Mouse (Mus musculus) midbrain, postnatal 0 days (tissue): ENCODE measurements at regions not wholly inside any gene's neighbourhood (a gene's known extent, or its start where the extent isn't known, plus 50 kb on each side); places are given as distances from the start of the nearest gene placed in this dataset.
A peak's percentile ranks its signal among the peaks of the same experiment; 100 is the strongest.

Experiments used
- ATAC-seq: fragments of 200-750 bp; cut with Nextera tagmentation; 2 replicates; pipeline ENCODE4 v1.8.0; 2017; ENCODE audit warnings: moderate number of reproducible peaks, mild to moderate bottlenecking, moderate TSS enrichment, moderate library complexity; ENCODE audit not compliant: low FRiP score
- DNase-seq: peaks from one replicate; pipeline ENCODE4 v3.0.0-alpha.2; 2015; ENCODE audit warnings: low spot score
- H3K27ac ChIP-seq: fragments of 300-500 bp; sonication (generic); 2 replicates; pipeline ENCODE4 v1.5.1; 2014; ENCODE audit warnings: low read depth, mild to moderate bottlenecking, low read length, mixed read lengths
- H3K27me3 ChIP-seq: fragments of 300-500 bp; sonication (generic); 2 replicates; pipeline ENCODE4 v1.6.1; 2014; ENCODE audit warnings: low read length, control low read depth, mixed read lengths; ENCODE audit not compliant: insufficient read depth
- H3K36me3 ChIP-seq: fragments of 300-500 bp; sonication (generic); 2 replicates; pipeline ENCODE4 v1.6.1; 2014; ENCODE audit warnings: low read length, control low read depth, mixed read lengths; ENCODE audit not compliant: insufficient read depth
- H3K4me1 ChIP-seq: fragments of 300-500 bp; sonication (generic); 2 replicates; pipeline ENCODE4 v1.6.1; 2014; ENCODE audit warnings: mild to moderate bottlenecking, control low read depth, antibody characterized with exemption, low read length, mixed read lengths; ENCODE audit not compliant: insufficient read depth
- H3K4me2 ChIP-seq: fragments of 300-500 bp; sonication (generic); 2 replicates; pipeline ENCODE4 v1.6.1; 2014; ENCODE audit warnings: low read depth, mild to moderate bottlenecking, low read length, mixed read lengths; ENCODE audit not compliant: poor library complexity, severe bottlenecking
- H3K4me3 ChIP-seq: fragments of 300-500 bp; sonication (generic); 2 replicates; pipeline ENCODE4 v1.5.1; 2014; ENCODE audit warnings: low read depth, mild to moderate bottlenecking, low read length, moderate library complexity
- H3K9ac ChIP-seq: fragments of 300-500 bp; sonication (generic); replicated peaks from 2 replicates; pipeline ENCODE4 v1.6.1; 2014; ENCODE audit warnings: mild to moderate bottlenecking, low read length, moderate library complexity, mixed read lengths; ENCODE audit not compliant: poor library complexity, severe bottlenecking
- H3K9me3 ChIP-seq: fragments of 300-500 bp; sonication (generic); 2 replicates; pipeline ENCODE4 v1.6.1; 2016; ENCODE audit warnings: low read length, control low read depth
- CTCF ChIP-seq: IDR thresholded peaks from 2 replicates; pipeline ENCODE4 v1.5.1; 2016; ENCODE audit warnings: antibody characterized with exemption, mild to moderate bottlenecking
- WGBS: fragments of 180-500 bp; shearing (Covaris S2); extraction: QIAGEN DNeasy Blood & Tissue Kit; methylation state at CpG from one replicate; pipeline ENCODE4 v1.1.7; 2014; 5-methylcytosine and 5-hydroxymethylcytosine counted together

- H3K4me2 ChIP-seq: no peak overlapping the region
- no peaks in the 10 kb centered on the region for H3K36me3 ChIP-seq
- 23% methylated on average over 8 of the region's 8 CpGs for WGBS
- H3K4me1 ChIP-seq: no peaks in the 10 kb centered on the region
- H3K4me3 ChIP-seq: no peak overlapping the region
- no peak for TF ChIP-seq CTCF
- H3K27me3 ChIP-seq: no peaks in the 10 kb centered on the region
- H3K27ac ChIP-seq: no peak overlapping the region
- H3K9me3 ChIP-seq: no peaks in the 10 kb centered on the region
- DNase-seq (peak; percentile 31), ATAC-seq (no peak)
- H3K9ac ChIP-seq: 0 out of 2 replicates have a peak overlapping the region, but pooled peaks have one; percentile 13
Measured at GRCm38 (mm10) chr4:31612147-31612824, 351.6 kb upstream of the Map3k7 start.

- 0 out of 2 replicates have a peak, but pooled peaks cover 2% of the 10 kb centered on the region for H3K4me1 ChIP-seq
- H3K27ac ChIP-seq: no peak overlapping the region
- no peak overlapping the region for H3K4me2 ChIP-seq
- 57% methylated on average over 9 of the region's 9 CpGs for WGBS
- DNase-seq (no peak), ATAC-seq (no peak)
- no peaks in the 10 kb centered on the region for H3K27me3 ChIP-seq
- no peak for TF ChIP-seq CTCF
- H3K36me3 ChIP-seq: no peaks in the 10 kb centered on the region
- no peak overlapping the region for H3K4me3 ChIP-seq
- no peak overlapping the region for H3K9ac ChIP-seq
- no peaks in the 10 kb centered on the region for H3K9me3 ChIP-seq
Measured at GRCm38 (mm10) chr4:31612825-31613514, 350.9 kb upstream of the Map3k7 start.

GRCm38 (mm10) chr4:31617572-31617971, 346.3 kb upstream of the Map3k7 start:
- H3K4me2 ChIP-seq: no peak overlapping the region
- H3K36me3 ChIP-seq: no peaks in the 10 kb centered on the region
- H3K4me3 ChIP-seq: no peak overlapping the region
- H3K9ac ChIP-seq: no peak overlapping the region
- 0 out of 2 replicates have a peak, but pooled peaks cover 2% of the 10 kb centered on the region for H3K4me1 ChIP-seq
- TF ChIP-seq CTCF: no peak
- no peaks in the 10 kb centered on the region for H3K27me3 ChIP-seq
- H3K9me3 ChIP-seq: no peaks in the 10 kb centered on the region
- ATAC-seq (0 out of 2 replicates have a peak, but pooled peaks have one; percentile 20), DNase-seq (no peak)
- WGBS: 34% methylated on average over 7 of the region's 7 CpGs
- no peak overlapping the region for H3K27ac ChIP-seq

DNA sequence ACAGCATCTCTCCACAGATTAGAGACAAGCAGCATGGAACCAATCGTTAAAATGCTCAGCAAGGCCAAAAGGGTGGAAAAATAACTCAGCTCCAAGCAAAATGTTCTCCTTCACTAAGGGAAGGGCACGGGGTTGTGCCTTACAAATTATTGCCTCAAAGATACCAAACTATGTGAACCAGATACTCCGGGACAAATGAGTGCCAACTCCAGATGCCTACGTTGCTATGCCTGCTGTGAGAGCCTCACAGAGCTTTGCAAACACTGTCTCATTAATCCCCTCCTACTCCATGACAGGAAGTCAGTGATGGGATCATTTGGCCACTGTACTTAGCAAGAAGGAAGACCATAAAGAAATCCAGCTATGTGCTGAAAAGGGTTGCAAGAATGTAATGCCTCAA, 345.9 kb upstream of the Map3k7 start:
- H3K4me3 ChIP-seq: no peak overlapping the region
- H3K9me3 ChIP-seq: no peaks in the 10 kb centered on the region
- H3K36me3 ChIP-seq: no peaks in the 10 kb centered on the region
- no peak overlapping the region for H3K9ac ChIP-seq
- no peaks in the 10 kb centered on the region for H3K27me3 ChIP-seq
- DNase-seq (no peak), ATAC-seq (no peak)
- no peak overlapping the region for H3K27ac ChIP-seq
- 30% methylated on average over 4 of the region's 4 CpGs for WGBS
- H3K4me1 ChIP-seq: 0 out of 2 replicates have a peak, but pooled peaks cover 2% of the 10 kb centered on the region
- H3K4me2 ChIP-seq: no peak overlapping the region
- no peak for TF ChIP-seq CTCF

DNA sequence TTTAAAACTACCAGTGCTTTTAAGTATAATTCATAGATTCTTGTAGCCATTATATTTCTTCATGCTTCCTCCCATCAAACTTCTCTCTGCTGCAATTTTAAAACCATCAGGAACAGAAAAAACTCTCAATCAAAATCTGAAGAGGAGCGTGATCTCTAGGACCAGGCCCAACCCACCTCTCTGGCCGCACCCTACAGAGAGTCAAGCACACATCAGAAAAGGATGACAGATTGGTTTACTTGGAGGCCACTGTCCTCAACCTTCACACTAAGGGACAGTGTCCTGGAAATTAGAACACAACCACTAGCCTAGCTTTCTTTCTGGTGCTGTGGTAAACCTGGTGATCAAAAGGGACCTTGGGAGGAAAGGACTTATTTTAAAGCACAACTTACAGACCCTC, 342.7 kb upstream of the Map3k7 start:
- Histone ChIP-seq H3K9ac (no peak overlapping the region), H3K27me3 (no peaks in the 10 kb centered on the region), H3K36me3 (no peaks in the 10 kb centered on the region), H3K4me1 (0 out of 2 replicates have a peak, but pooled peaks cover 2% of the 10 kb centered on the region), H3K9me3 (no peaks in the 10 kb centered on the region), H3K4me3 (no peak overlapping the region), H3K4me2 (no peak overlapping the region), H3K27ac (no peak overlapping the region)
- TF ChIP-seq CTCF: no peak
- no peak for DNase-seq
- ATAC-seq: no peak
- WGBS: 97% methylated on average over 2 of the region's 2 CpGs

- H3K36me3 ChIP-seq: no peaks in the 10 kb centered on the region
- DNase-seq: no peak
- TF ChIP-seq CTCF: no peak
- no peak overlapping the region for H3K27ac ChIP-seq
- H3K4me3 ChIP-seq: no peak overlapping the region
- H3K9ac ChIP-seq: no peak overlapping the region
- no peaks in the 10 kb centered on the region for H3K4me1 ChIP-seq
- H3K4me2 ChIP-seq: no peak overlapping the region
- H3K9me3 ChIP-seq: no peaks in the 10 kb centered on the region
- no peak for ATAC-seq
- 37% methylated on average over 3 of the region's 3 CpGs for WGBS
- H3K27me3 ChIP-seq: no peaks in the 10 kb centered on the region
Measured at GRCm38 (mm10) chr4:31627053-31627452, 336.8 kb upstream of the Map3k7 start.
